Mouse (Mus musculus) stomach, postnatal 0 days (tissue): ENCODE measurements at regions not wholly inside any gene's neighbourhood (a gene's known extent, or its start where the extent isn't known, plus 50 kb on each side); places are given as distances from the start of the nearest gene placed in this dataset.

Source experiments
- CTCF ChIP-seq: IDR thresholded peaks from 2 replicates; pipeline ENCODE4 v1.5.1; 2016; ENCODE audit warnings: antibody characterized with exemption, low read depth, mild to moderate bottlenecking, moderate library complexity
- EP300 ChIP-seq: optimal IDR thresholded peaks from 2 replicates; pipeline ENCODE3; 2016; ENCODE audit warnings: antibody characterized with exemption

- no peak for TF ChIP-seq CTCF
- no peak for TF ChIP-seq EP300
These were observed 386.0 kb upstream of the Cdh10 start for GRCm38 (mm10) chr15:18432705-18433104.
